Mouse (Mus musculus): ENCODE results near the gene Nop10. TPM values are rescaled to one million over a fixed set of nuclear protein-coding genes. Genes with fewer than 3 reads are reported as not detected.

The Nop10 gene
- polyA plus RNA-seq (2014; fragmentation: Illumina TruSeq; extraction: RNeasy Lipid Tissue Mini Kit (QIAGEN cat#74804); ENCODE audit: low read depth, low replicate concordance) = 48.2 TPM

GRCm38 (mm10) chr2:112261748-112262653 lies at the start of gene Nop10:
Nop10 (plus strand) TSS chr2:112261926.

GRCm38 (mm10) chr2:112239212-112239934 lies 22.4 kb upstream of the Nop10 start, which contains the start of gene Lpcat4:
Lpcat4 (plus strand) TSS chr2:112239468.

GRCm38 (mm10) chr2:112259241-112259962 lies 2.3 kb upstream of the Nop10 start, which contains the start of gene Nutm1:
Nutm1 (minus strand) TSS chr2:112259291.

GRCm38 (mm10) chr2:112265448-112266241 lies 3.9 kb downstream of the Nop10 start, which contains the start of gene Slc12a6:
Slc12a6 (plus strand) TSS chr2:112265825.

GRCm38 (mm10) chr2:112266242-112266592 lies 4.5 kb downstream of the Nop10 start, which contains the start of gene Gm21985:
Gm21985 (plus strand) TSS chr2:112266314.

Other genes with a start within 250 kb of the Nop10 start
- gene Olfr1310, start 249.2 kb upstream of the Nop10 start, polyA plus RNA-seq (2014; fragmentation: Illumina TruSeq; extraction: RNeasy Lipid Tissue Mini Kit (QIAGEN cat#74804); ENCODE audit: low read depth, low replicate concordance) = not detected
- not detected for gene Olfr1311, start 237.5 kb upstream of the Nop10 start, polyA plus RNA-seq (2014; fragmentation: Illumina TruSeq; extraction: RNeasy Lipid Tissue Mini Kit (QIAGEN cat#74804); ENCODE audit: low read depth, low replicate concordance)
- gene Olfr1312, start 211.7 kb upstream of the Nop10 start, polyA plus RNA-seq (2014; fragmentation: Illumina TruSeq; extraction: RNeasy Lipid Tissue Mini Kit (QIAGEN cat#74804); ENCODE audit: low read depth, low replicate concordance) = not detected
- gene Olfr1313, start 184.1 kb upstream of the Nop10 start, polyA plus RNA-seq (2014; fragmentation: Illumina TruSeq; extraction: RNeasy Lipid Tissue Mini Kit (QIAGEN cat#74804); ENCODE audit: low read depth, low replicate concordance) = not detected
- gene Olfr1314, start 165.1 kb upstream of the Nop10 start, polyA plus RNA-seq (2014; fragmentation: Illumina TruSeq; extraction: RNeasy Lipid Tissue Mini Kit (QIAGEN cat#74804); ENCODE audit: low read depth, low replicate concordance) = not detected
- gene Olfr1315-ps1, start 146.5 kb upstream of the Nop10 start, polyA plus RNA-seq (2014; fragmentation: Illumina TruSeq; extraction: RNeasy Lipid Tissue Mini Kit (QIAGEN cat#74804); ENCODE audit: low read depth, low replicate concordance) = not detected
- not detected for gene Olfr1316, start 126.9 kb upstream of the Nop10 start, polyA plus RNA-seq (2014; fragmentation: Illumina TruSeq; extraction: RNeasy Lipid Tissue Mini Kit (QIAGEN cat#74804); ENCODE audit: low read depth, low replicate concordance)
- not detected for gene Olfr1317, start 121.6 kb upstream of the Nop10 start, polyA plus RNA-seq (2014; fragmentation: Illumina TruSeq; extraction: RNeasy Lipid Tissue Mini Kit (QIAGEN cat#74804); ENCODE audit: low read depth, low replicate concordance)
- not detected for gene Olfr1318, start 107.7 kb upstream of the Nop10 start, polyA plus RNA-seq (2014; fragmentation: Illumina TruSeq; extraction: RNeasy Lipid Tissue Mini Kit (QIAGEN cat#74804); ENCODE audit: low read depth, low replicate concordance)
- not detected for gene Lpcat4, start 22.5 kb upstream of the Nop10 start, polyA plus RNA-seq (2014; fragmentation: Illumina TruSeq; extraction: RNeasy Lipid Tissue Mini Kit (QIAGEN cat#74804); ENCODE audit: low read depth, low replicate concordance)
- not detected for gene Nutm1, start 2.6 kb upstream of the Nop10 start, polyA plus RNA-seq (2014; fragmentation: Illumina TruSeq; extraction: RNeasy Lipid Tissue Mini Kit (QIAGEN cat#74804); ENCODE audit: low read depth, low replicate concordance)
- gene Slc12a6, start 3.9 kb downstream of the Nop10 start, polyA plus RNA-seq (2014; fragmentation: Illumina TruSeq; extraction: RNeasy Lipid Tissue Mini Kit (QIAGEN cat#74804); ENCODE audit: low read depth, low replicate concordance) = 44.4 TPM
- gene Gm21985, start 4.4 kb downstream of the Nop10 start, polyA plus RNA-seq (2014; fragmentation: Illumina TruSeq; extraction: RNeasy Lipid Tissue Mini Kit (QIAGEN cat#74804); ENCODE audit: low read depth, low replicate concordance) = 0.40 TPM
- 91.9 TPM for gene Emc4, start 106.1 kb downstream of the Nop10 start, polyA plus RNA-seq (2014; fragmentation: Illumina TruSeq; extraction: RNeasy Lipid Tissue Mini Kit (QIAGEN cat#74804); ENCODE audit: low read depth, low replicate concordance)
- gene Katnbl1, start 117.3 kb downstream of the Nop10 start, polyA plus RNA-seq (2014; fragmentation: Illumina TruSeq; extraction: RNeasy Lipid Tissue Mini Kit (QIAGEN cat#74804); ENCODE audit: low read depth, low replicate concordance) = 42.4 TPM
- gene Emc7, start 193.1 kb downstream of the Nop10 start, polyA plus RNA-seq (2014; fragmentation: Illumina TruSeq; extraction: RNeasy Lipid Tissue Mini Kit (QIAGEN cat#74804); ENCODE audit: low read depth, low replicate concordance) = 82.5 TPM
- gene Chrm5, start 218.8 kb downstream of the Nop10 start, polyA plus RNA-seq (2014; fragmentation: Illumina TruSeq; extraction: RNeasy Lipid Tissue Mini Kit (QIAGEN cat#74804); ENCODE audit: low read depth, low replicate concordance) = not detected
- 7.3 TPM for gene Aven, start 231.0 kb downstream of the Nop10 start, polyA plus RNA-seq (2014; fragmentation: Illumina TruSeq; extraction: RNeasy Lipid Tissue Mini Kit (QIAGEN cat#74804); ENCODE audit: low read depth, low replicate concordance)